Comparison of ENCODE assay signal across 14 mouse cellular contexts in the genomic region with DNA sequence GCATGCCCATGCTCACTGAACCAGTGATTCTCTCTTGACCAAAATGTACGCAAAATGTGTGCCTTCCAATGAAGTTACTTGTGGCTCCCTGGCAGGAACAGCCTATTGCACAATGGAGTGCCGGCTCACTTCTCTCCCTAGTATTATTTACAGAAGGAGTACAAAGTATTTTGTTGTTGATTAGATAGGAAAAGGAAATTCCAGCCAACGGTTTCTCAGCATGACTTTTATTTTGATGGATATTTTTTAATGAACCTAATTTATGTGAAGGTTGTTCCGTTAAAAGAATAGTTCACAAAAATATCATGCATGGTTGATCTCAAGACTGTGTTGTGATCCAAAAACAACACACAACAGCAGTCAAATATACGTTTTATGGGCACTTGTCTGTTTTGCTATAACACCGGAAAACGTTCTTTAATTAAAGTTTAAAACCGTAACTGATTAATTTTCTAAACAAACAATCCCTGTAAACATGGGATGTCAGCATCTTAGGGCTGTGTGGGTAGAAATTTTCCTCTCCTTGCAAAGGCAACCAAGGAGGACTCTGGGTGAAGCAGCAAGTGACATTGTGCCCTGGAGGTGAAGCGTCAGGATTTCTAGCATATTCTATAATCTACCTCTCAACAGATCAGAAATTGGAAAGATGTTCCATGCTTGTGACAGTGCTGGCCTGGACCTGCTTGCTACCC.
DNase-seq lines count a peak whose midpoint lies in the region; ATAC-seq and TF ChIP-seq lines count a peak whose summit lies in the region.
"Had no signal": no experiment of that assay in that cellular context is flagged by ENCODE, and none has a peak within 500 bp of the region (broad histone marks: within the 10 kb centered on the region; RNA-seq: fewer than 3 reads in every experiment).

No protein-coding gene starts in this region.

- WGBS in liver, postnatal 0 days (ENCODE audit: insufficient replicate concordance) = 52% methylated on average over 9 of the region's 9 CpGs
- WGBS in liver, embryonic 12.5 days (ENCODE audit: insufficient replicate concordance) = 59% methylated on average over 9 of the region's 9 CpGs
- 15% methylated on average over 9 of the region's 9 CpGs for WGBS in kidney, adult 2 months

- H3K4me1 ChIP-seq in liver, postnatal 0 days (ENCODE audit: insufficient read depth) = peaks cover 7% of the 10 kb centered on the region
- peaks cover 5% of the 10 kb centered on the region; the same call in 1 of the 2 replicates for H3K4me1 ChIP-seq in liver, embryonic 12.5 days
- peaks cover 4% of the 10 kb centered on the region; the same call in 1 of the 2 replicates for H3K4me1 ChIP-seq in kidney, adult 2 months (ENCODE audit: control insufficient read depth, insufficient read depth, low read length)
- H3K4me1 ChIP-seq: forebrain, embryonic 13.5 days had no signal

- no peak overlapping the region for H3K9ac ChIP-seq in liver, postnatal 0 days (replicated peaks)
- no peak overlapping the region for H3K9ac ChIP-seq in liver, embryonic 12.5 days
- H3K9ac ChIP-seq: embryonic facial prominence, embryonic 13.5 days; forebrain, embryonic 13.5 days had no signal

- no peak overlapping the region for H3K27ac ChIP-seq in liver, postnatal 0 days (ENCODE audit: low read depth)
- no peak overlapping the region for H3K27ac ChIP-seq in liver, embryonic 12.5 days
- H3K27ac ChIP-seq in kidney, adult 2 months (ENCODE audit: insufficient read depth, low read depth, low read length) = peak overlapping the region; percentile 85
- H3K27ac ChIP-seq: embryonic facial prominence, embryonic 13.5 days; forebrain, embryonic 13.5 days; midbrain, embryonic 10.5 days had no signal

- intact Hi-C loops in left cerebral cortex, postnatal 10 days (cut with DNase I) = no loop called here

- H3K4me2 ChIP-seq in liver, postnatal 0 days (ENCODE audit: low read depth, low read length) = no peak overlapping the region
- no peak overlapping the region for H3K4me2 ChIP-seq in liver, embryonic 12.5 days
- H3K4me2 ChIP-seq: embryonic facial prominence, embryonic 13.5 days; forebrain, embryonic 13.5 days had no signal

- H3K27me3 ChIP-seq in liver, postnatal 0 days (ENCODE audit: insufficient read depth, low read length) = no peaks in the 10 kb centered on the region
- H3K27me3 ChIP-seq in liver, embryonic 12.5 days (replicated peaks) = no peaks in the 10 kb centered on the region
- H3K27me3 ChIP-seq in kidney, adult 2 months (replicated peaks; ENCODE audit: control insufficient read depth, insufficient read depth, low read length) = no peaks in the 10 kb centered on the region; the same call in 1 of the 2 replicates
- H3K27me3 ChIP-seq: CH12.LX; embryonic facial prominence, embryonic 13.5 days; forebrain, embryonic 13.5 days had no signal

- no peaks in the 10 kb centered on the region for H3K36me3 ChIP-seq in liver, postnatal 0 days (replicated peaks; ENCODE audit: insufficient read depth, low read length)
- H3K36me3 ChIP-seq in liver, embryonic 12.5 days = no peaks in the 10 kb centered on the region
- no peaks in the 10 kb centered on the region for H3K36me3 ChIP-seq in kidney, adult 2 months (ENCODE audit: control insufficient read depth, insufficient read depth, low read length)
- H3K36me3 ChIP-seq: embryonic facial prominence, embryonic 13.5 days; midbrain, embryonic 10.5 days had no signal

- TF ChIP-seq EP300 in liver, postnatal 0 days (IDR thresholded peaks at IDR 0.05; ENCODE audit: low read depth) = no peak; the same call in 1 of the 2 replicates

- no peak for TF ChIP-seq POLR2A in kidney, adult 2 months (IDR thresholded peaks at IDR 0.05; ENCODE audit: low read depth, low read length)

- DNase-seq in liver, postnatal 0 days = peak; percentile 24
- peak; percentile 75 for DNase-seq in kidney, adult 2 months
- peak; percentile 53 to 69 for DNase-seq in kidney, postnatal 25 days
- DNase-seq in lung, postnatal 36 days = peak; percentile 86
- no peak for DNase-seq in left cerebral cortex, postnatal 10 days (ENCODE audit: extremely low spot score in 1 of 2, low spot score in 2 of 2)
- DNase-seq in right cerebral cortex, postnatal 25 days = no peak
- DNase-seq: cerebellum, postnatal 10 days; gastrocnemius, postnatal 14 days; thymus, postnatal 36 days had no signal

- no peak for TF ChIP-seq CTCF in liver, postnatal 0 days (IDR thresholded peaks at IDR 0.05; ENCODE audit: low read depth)
- TF ChIP-seq CTCF in kidney, adult 2 months (conservative IDR thresholded peaks at IDR 0.05; ENCODE audit: insufficient read depth, insufficient read length, low read depth, low read length) = no peak

- no peak overlapping the region for H3K4me3 ChIP-seq in liver, postnatal 0 days (ENCODE audit: low read depth, low read length)
- no peak overlapping the region for H3K4me3 ChIP-seq in liver, embryonic 12.5 days
- H3K4me3 ChIP-seq in kidney, adult 2 months (ENCODE audit: insufficient read depth, low read depth, low read length) = no peak overlapping the region
- H3K4me3 ChIP-seq: embryonic facial prominence, embryonic 13.5 days; forebrain, embryonic 13.5 days; midbrain, embryonic 10.5 days had no signal

- H3K9me3 ChIP-seq in liver, postnatal 0 days (ENCODE audit: low read length) = no peaks in the 10 kb centered on the region
- H3K9me3 ChIP-seq in liver, embryonic 12.5 days (replicated peaks) = no peaks in the 10 kb centered on the region
- H3K9me3 ChIP-seq: embryonic facial prominence, embryonic 13.5 days; forebrain, embryonic 13.5 days; midbrain, embryonic 10.5 days had no signal

- ATAC-seq in liver, postnatal 0 days = no peak
- ATAC-seq in liver, embryonic 12.5 days = no peak
- ATAC-seq: forebrain, embryonic 13.5 days had no signal

Comparison
In these comparisons a context has a peak if more than half of its experiments do, and no peak if none do; other contexts are left out.
1. DNase-seq: peak in liver, postnatal 0 days (single experiment), kidney, adult 2 months (single experiment), kidney, postnatal 25 days (2 of 2) and lung, postnatal 36 days (single experiment); none in left cerebral cortex, postnatal 10 days (0 of 2) and right cerebral cortex, postnatal 25 days (single experiment).